17 mouse cellular contexts compared by ENCODE assay signal in the genomic region with DNA sequence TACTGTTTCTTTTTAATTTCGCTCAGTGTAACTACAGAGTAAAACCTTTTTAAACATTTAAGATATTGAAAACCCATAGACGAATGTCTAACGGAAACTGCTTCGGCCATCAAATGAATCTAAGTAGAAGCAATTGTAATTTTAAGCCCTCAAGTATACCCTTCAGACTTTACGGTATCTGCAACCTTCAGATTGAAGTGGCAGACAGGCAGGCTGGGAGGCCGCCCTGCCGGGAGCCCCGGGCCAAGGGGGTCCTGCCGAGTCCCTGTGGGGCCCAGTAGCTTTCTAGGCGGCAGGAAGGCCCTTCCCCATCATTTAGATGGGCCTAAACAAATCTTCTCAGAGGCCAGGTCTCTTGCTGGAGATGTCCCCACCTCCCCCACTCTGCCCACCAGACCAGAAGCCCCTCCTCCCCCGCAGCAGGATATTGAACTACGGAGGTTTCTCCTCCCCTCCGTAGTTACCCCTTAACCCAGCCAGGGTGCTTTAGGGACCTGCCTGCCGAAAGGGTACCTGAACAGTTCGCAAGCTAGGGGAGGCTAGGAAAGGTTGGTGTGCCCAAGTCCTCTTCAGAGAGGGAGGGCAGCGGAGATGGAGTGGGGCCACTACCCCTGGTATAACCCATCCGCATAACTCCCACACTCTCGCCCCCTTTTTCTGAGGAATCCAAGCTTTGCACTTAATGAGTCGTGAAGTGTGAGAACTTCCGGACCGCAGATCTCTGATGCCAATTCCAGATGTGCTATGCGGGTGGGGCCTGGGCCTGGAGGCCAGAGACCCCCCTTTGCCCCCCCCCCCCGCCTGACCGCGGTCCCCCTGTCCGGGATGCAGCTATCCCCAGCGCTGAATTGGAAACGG. TPM values are rescaled to one million over a fixed set of nuclear protein-coding genes. Genes with fewer than 3 reads are reported as not detected.
DNase-seq lines count a peak whose midpoint lies in the region; ATAC-seq lines count a peak whose summit lies in the region.
"Had no signal": no experiment of that assay in that cellular context is flagged by ENCODE, and none has a peak within 500 bp of the region (broad histone marks: within the 10 kb centered on the region; RNA-seq: fewer than 3 reads in every experiment).

No protein-coding gene starts in this region.

- no peak overlapping the region for H3K27ac ChIP-seq in limb, embryonic 12.5 days
- no peak overlapping the region for H3K27ac ChIP-seq in neural tube, embryonic 15.5 days (replicated peaks)
- H3K27ac ChIP-seq: gastrocnemius, adult 2 months; heart, embryonic 10.5 days; liver, embryonic 13.5 days had no signal

- H3K4me1 ChIP-seq in limb, embryonic 12.5 days (replicated peaks) = peaks cover 29% of the 10 kb centered on the region
- H3K4me1 ChIP-seq in neural tube, embryonic 15.5 days = peaks cover 72% of the 10 kb centered on the region

- 0 out of 2 replicates have a peak overlapping the region, but pooled peaks have one; percentile 1 for H3K4me3 ChIP-seq in limb, embryonic 12.5 days (replicated peaks)
- H3K4me3 ChIP-seq in neural tube, embryonic 15.5 days (replicated peaks) = no peak overlapping the region
- H3K4me3 ChIP-seq: gastrocnemius, adult 2 months; heart, embryonic 10.5 days; liver, embryonic 13.5 days had no signal

- 1% methylated on average over 28 of the region's 28 CpGs for WGBS in limb, embryonic 12.5 days
- WGBS in neural tube, embryonic 15.5 days = 4% methylated on average over 28 of the region's 28 CpGs

- peaks cover 94% of the 10 kb centered on the region for H3K27me3 ChIP-seq in limb, embryonic 12.5 days
- peaks cover 65% of the 10 kb centered on the region for H3K27me3 ChIP-seq in neural tube, embryonic 15.5 days (replicated peaks)

- H3K9me3 ChIP-seq in limb, embryonic 12.5 days = no peaks in the 10 kb centered on the region
- no peaks in the 10 kb centered on the region for H3K9me3 ChIP-seq in neural tube, embryonic 15.5 days (replicated peaks)
- H3K9me3 ChIP-seq: heart, embryonic 10.5 days; liver, embryonic 13.5 days had no signal

- DNase-seq in cerebellum, postnatal 14 days = peak; percentile 38 to 43
- no peak for DNase-seq in cerebellum, postnatal 4 days (ENCODE audit: low spot score in 2 of 2)
- DNase-seq in left cerebral cortex, postnatal 4 days = peak; percentile 30
- DNase-seq in left cerebral cortex, postnatal 10 days (ENCODE audit: extremely low spot score in 1 of 2, low spot score in 2 of 2) = no peak
- no peak for DNase-seq in lung, adult 18-20 months
- no peak for DNase-seq in layer of hippocampus, postnatal 36 days
- DNase-seq: cerebellum, adult 11 months; gastrocnemius, adult 2 months; kidney, postnatal 14 days; liver, embryonic 13.5 days; lung, postnatal 14 days; right cerebral cortex, postnatal 4 days; thymus, postnatal 14 days had no signal

- no peak overlapping the region for H3K9ac ChIP-seq in limb, embryonic 12.5 days (replicated peaks)
- 0 out of 2 replicates have a peak overlapping the region, but pooled peaks have one; percentile 17 for H3K9ac ChIP-seq in neural tube, embryonic 15.5 days (replicated peaks)
- H3K9ac ChIP-seq: liver, embryonic 13.5 days had no signal

- H3K4me2 ChIP-seq in limb, embryonic 12.5 days = no peak overlapping the region
- H3K4me2 ChIP-seq in neural tube, embryonic 15.5 days = no peak overlapping the region
- H3K4me2 ChIP-seq: liver, embryonic 13.5 days had no signal

- intact Hi-C loops in left cerebral cortex, postnatal 4 days (cut with DNase I) = no loop called here
- intact Hi-C loops in left cerebral cortex, postnatal 10 days (cut with DNase I) = no loop called here

- ATAC-seq in limb, embryonic 12.5 days (ENCODE audit: insufficient number of reproducible peaks, insufficient read depth, low FRiP score, low TSS enrichment, low read depth) = no peak
- no peak for ATAC-seq in neural tube, embryonic 15.5 days (ENCODE audit: low FRiP score)

- H3K36me3 ChIP-seq in limb, embryonic 12.5 days = no peaks in the 10 kb centered on the region
- H3K36me3 ChIP-seq in neural tube, embryonic 15.5 days = no peaks in the 10 kb centered on the region
- H3K36me3 ChIP-seq: heart, embryonic 10.5 days; liver, embryonic 13.5 days had no signal

RNA-seq across cellular contexts. Expression of a gene that starts 11.4 kb away (rescaled TPM):
- under 1 TPM in 1 of 2 experiments, not detected in 1; 0.64 TPM for total RNA-seq in left cerebral cortex, postnatal 4 days (2021)
- under 1 TPM in 1 of 2 experiments, not detected in 1; 0.21 TPM for total RNA-seq in left cerebral cortex, postnatal 10 days (2021)
- polyA plus RNA-seq in limb, embryonic 12.5 days (2016; fragmentation: Nextera tagmentation; extraction: Ambion mirVana) = 0.11 and 0.23 TPM in 2 replicates
- 23.7 and 35.3 TPM in 2 replicates for polyA plus RNA-seq in neural tube, embryonic 15.5 days (2015; fragmentation: Nextera tagmentation; extraction: Ambion mirVana)
- total RNA-seq in layer of hippocampus, postnatal 36 days (2021) = under 1 TPM in 1 of 2 experiments, not detected in 1; 0.12 TPM
- total RNA-seq: gastrocnemius, adult 2 months; hematopoietic stem cell, adult 5-6 weeks had no signal
- polyA plus RNA-seq: liver, embryonic 13.5 days had no signal

Comparison
In these comparisons a context has a peak if more than half of its experiments do, and no peak if none do; other contexts are left out.
1. DNase-seq: peak in cerebellum, postnatal 14 days (2 of 2) and left cerebral cortex, postnatal 4 days (single experiment); none in cerebellum, postnatal 4 days (0 of 2), left cerebral cortex, postnatal 10 days (0 of 2), lung, adult 18-20 months (0 of 2) and layer of hippocampus, postnatal 36 days (0 of 2).